Mouse (Mus musculus) urinary bladder, postnatal 36 days (tissue): ENCODE results near the gene Gm12355.
A peak's percentile ranks its signal among the peaks of the same experiment; 100 is the strongest.

ENCODE experiments used
- DNase-seq, 2 experiments: peaks; one replicate each; pipeline ENCODE4 v3.0.0; 2022; ENCODE audit warnings: low spot score in 2 of 2, mixed read lengths in 1 of 2

Gene Gm12355

GRCm38 (mm10) chr11:98603953-98604352, 21.5 kb downstream of the Gm12355 start:
- DNase-seq, result no peak

- no peak for DNase-seq
These were observed 23.3 kb downstream of the Gm12355 start for GRCm38 (mm10) chr11:98602090-98602690.

GRCm38 (mm10) chr11:98599291-98599690, 26.2 kb downstream of the Gm12355 start:
- no peak for DNase-seq

- no peak for DNase-seq
These were observed 26.6 kb downstream of the Gm12355 start for GRCm38 (mm10) chr11:98598851-98599290.

GRCm38 (mm10) chr11:98597991-98598390, 27.5 kb downstream of the Gm12355 start, which contains the start of gene Lrrc3c:
Gene Lrrc3c (plus strand): TSS chr11:98598291.
- no peak for DNase-seq

- peak in 1 of 2 experiments; percentile 54 for DNase-seq
These were observed 28.1 kb downstream of the Gm12355 start for GRCm38 (mm10) chr11:98597363-98597762.

- no peak for DNase-seq
These were observed 29.5 kb downstream of the Gm12355 start for GRCm38 (mm10) chr11:98595955-98596354.

GRCm38 (mm10) chr11:98595473-98595872, 30.0 kb downstream of the Gm12355 start:
- DNase-seq, result no peak

GRCm38 (mm10) chr11:98595021-98595420, 30.4 kb downstream of the Gm12355 start:
- DNase-seq, result no peak

GRCm38 (mm10) chr11:98590548-98591445, 34.7 kb downstream of the Gm12355 start:
- DNase-seq, result no peak

GRCm38 (mm10) chr11:98589306-98589705, 36.2 kb downstream of the Gm12355 start:
- DNase-seq, result no peak

- no peak for DNase-seq
These were observed 36.6 kb downstream of the Gm12355 start for GRCm38 (mm10) chr11:98588833-98589281.

- peak; percentile 79 to 88 for DNase-seq
These were observed 37.5 kb downstream of the Gm12355 start for GRCm38 (mm10) chr11:98587684-98588546.

GRCm38 (mm10) chr11:98586892-98587563, 38.4 kb downstream of the Gm12355 start, which contains the start of gene Ormdl3:
Gene Ormdl3 (minus strand): TSS chr11:98587368.
- peak; percentile 95 to 99 for DNase-seq

GRCm38 (mm10) chr11:98586087-98586891, 39.2 kb downstream of the Gm12355 start:
- peak in 1 of 2 experiments; percentile 38 for DNase-seq

GRCm38 (mm10) chr11:98584629-98585177, 40.8 kb downstream of the Gm12355 start:
- peak in 1 of 2 experiments; percentile 41 for DNase-seq

GRCm38 (mm10) chr11:98584146-98584545, 41.3 kb downstream of the Gm12355 start:
- no peak for DNase-seq

GRCm38 (mm10) chr11:98583571-98583970, 41.9 kb downstream of the Gm12355 start:
- no peak for DNase-seq

- DNase-seq, result no peak
These were observed 42.3 kb downstream of the Gm12355 start for GRCm38 (mm10) chr11:98583265-98583552.
